Mouse (Mus musculus): ENCODE measurements around the gene Sp3.
"Not testable (repeated sequence)": the region's sequence is repeated elsewhere in the genome, so short reads cannot be mapped to it uniquely, and the experiment has no call there.

The Sp3 gene

GRCm38 (mm10) chr2:72980337-72981074 lies at the start of gene Sp3:
Gene Sp3 (minus strand): TSS chr2:72980446.
- peak; percentile 95 to 97 for DNase-seq

- no peak for DNase-seq
Observed at GRCm38 (mm10) chr2:73029846-73030245, 49.6 kb upstream of the Sp3 start.

- DNase-seq, result no peak
Observed at GRCm38 (mm10) chr2:73028019-73028418, 47.8 kb upstream of the Sp3 start.

GRCm38 (mm10) chr2:73027126-73027525 lies 46.9 kb upstream of the Sp3 start:
- DNase-seq, result no peak

- no peak for DNase-seq
Observed at GRCm38 (mm10) chr2:73023803-73024202, 43.6 kb upstream of the Sp3 start.

- DNase-seq, result no peak
Observed at GRCm38 (mm10) chr2:73021046-73021445, 40.8 kb upstream of the Sp3 start.

GRCm38 (mm10) chr2:73019371-73020146 lies 39.3 kb upstream of the Sp3 start:
- peak; percentile 63 to 67 for DNase-seq

- DNase-seq, result not testable (repeated sequence)
Observed at GRCm38 (mm10) chr2:73014063-73014462, 33.8 kb upstream of the Sp3 start.

GRCm38 (mm10) chr2:73012636-73013035 lies 32.4 kb upstream of the Sp3 start:
- DNase-seq, result peak; percentile 23 to 53

- DNase-seq, result no peak
Observed at GRCm38 (mm10) chr2:73007472-73007871, 27.2 kb upstream of the Sp3 start.

- DNase-seq, result no peak
Observed at GRCm38 (mm10) chr2:73005611-73006515, 25.6 kb upstream of the Sp3 start.

- peak; percentile 28 to 38 for DNase-seq
Observed at GRCm38 (mm10) chr2:73003751-73004717, 23.8 kb upstream of the Sp3 start.

- no peak for DNase-seq
Observed at GRCm38 (mm10) chr2:73003049-73003448, 22.8 kb upstream of the Sp3 start.

GRCm38 (mm10) chr2:73002451-73002850 lies 22.2 kb upstream of the Sp3 start:
- DNase-seq, result no peak

- DNase-seq, result no peak
Observed at GRCm38 (mm10) chr2:73001994-73002393, 21.7 kb upstream of the Sp3 start.

- DNase-seq, result no peak
Observed at GRCm38 (mm10) chr2:73000194-73000593, 19.9 kb upstream of the Sp3 start.

GRCm38 (mm10) chr2:72997586-72997985 lies 17.3 kb upstream of the Sp3 start:
- no peak for DNase-seq

- peak; percentile 61 to 69 for DNase-seq
Observed at GRCm38 (mm10) chr2:72996808-72997378, 16.6 kb upstream of the Sp3 start.

- peak; percentile 82 for DNase-seq
Observed at GRCm38 (mm10) chr2:72995346-72996097, 15.3 kb upstream of the Sp3 start.

- DNase-seq, result no peak
Observed at GRCm38 (mm10) chr2:72994165-72994564, 13.9 kb upstream of the Sp3 start.

GRCm38 (mm10) chr2:72992497-72992896 lies 12.3 kb upstream of the Sp3 start:
- no peak for DNase-seq
